Mouse (Mus musculus): ENCODE measurements around the gene Dgkb. TPM values are rescaled to one million over a fixed set of nuclear protein-coding genes. Genes with fewer than 3 reads are reported as not detected.

Dgkb gene
- polyA plus RNA-seq, 1 experiment = 0.03 TPM

DNA sequence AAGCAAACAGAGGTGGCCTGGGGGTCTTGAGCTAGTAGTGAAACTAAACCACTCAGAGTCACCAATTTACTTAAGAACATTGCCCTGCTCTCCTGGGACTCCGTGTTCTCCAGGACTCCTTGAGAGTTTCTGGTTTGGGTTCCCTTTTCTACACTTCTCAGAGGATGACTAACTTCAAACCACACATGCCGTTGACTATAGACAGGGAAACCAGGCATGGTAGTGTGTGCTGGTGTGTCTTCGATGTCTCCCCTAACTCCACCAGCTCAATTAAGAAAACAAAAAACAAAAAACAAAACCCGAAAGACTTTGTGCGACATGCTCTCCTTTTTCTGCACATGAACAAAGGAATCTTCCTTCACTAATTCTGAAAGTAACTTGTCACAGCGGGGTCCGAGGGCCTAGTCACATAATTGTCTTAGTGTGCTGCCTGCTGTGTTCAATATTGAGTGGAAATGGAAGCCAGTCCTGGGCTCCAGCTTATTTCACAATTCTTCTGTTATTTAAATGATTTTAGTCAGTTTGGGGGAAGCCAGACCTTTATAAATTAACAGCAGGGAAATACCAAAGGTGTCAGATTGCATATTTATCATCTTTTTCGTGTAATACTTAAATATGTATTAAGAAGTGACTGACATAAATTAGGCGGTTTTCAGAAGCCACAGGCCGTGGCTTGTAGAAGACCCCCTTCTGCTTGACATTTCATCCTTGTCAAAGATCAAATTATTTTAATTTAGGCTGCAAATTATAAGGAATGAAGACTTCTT lies 618.0 kb downstream of the Dgkb start:
- no peaks in the 10 kb centered on the region for H3K27me3 ChIP-seq (ENCODE audit: control insufficient read depth, insufficient read depth, low read length)
- WGBS = 85% methylated on average over 10 of the region's 10 CpGs
- no peak overlapping the region for H3K4me3 ChIP-seq (ENCODE audit: control insufficient read depth, insufficient read depth, low read length)
- H3K36me3 ChIP-seq (ENCODE audit: control insufficient read depth, insufficient read depth, low read length) = no peaks in the 10 kb centered on the region
- no peak overlapping the region for H3K27ac ChIP-seq (ENCODE audit: control insufficient read depth, insufficient read depth, low read length)
- DNase-seq = no peak
- no peaks in the 10 kb centered on the region for H3K4me1 ChIP-seq (replicated peaks; ENCODE audit: control insufficient read depth, insufficient read depth, low read length)
- TF ChIP-seq POLR2A (IDR thresholded peaks at IDR 0.05; ENCODE audit: control insufficient read depth, extremely low read depth, insufficient read depth, low read length, poor library complexity) (no peak), CTCF (IDR thresholded peaks at IDR 0.05; ENCODE audit: borderline replicate concordance, control insufficient read depth, extremely low read depth, insufficient read depth, low read length, poor library complexity) (no peak)

GRCm38 (mm10) chr12:38436131-38436436 lies 618.6 kb downstream of the Dgkb start:
- Histone ChIP-seq H3K36me3 (ENCODE audit: control insufficient read depth, insufficient read depth, low read length) (no peaks in the 10 kb centered on the region), H3K27ac (ENCODE audit: control insufficient read depth, insufficient read depth, low read length) (no peak overlapping the region), H3K4me1 (replicated peaks; ENCODE audit: control insufficient read depth, insufficient read depth, low read length) (no peaks in the 10 kb centered on the region), H3K27me3 (ENCODE audit: control insufficient read depth, insufficient read depth, low read length) (no peaks in the 10 kb centered on the region), H3K4me3 (ENCODE audit: control insufficient read depth, insufficient read depth, low read length) (no peak overlapping the region)
- WGBS = 94% methylated on average over 1 of the region's 1 CpGs
- TF ChIP-seq CTCF (IDR thresholded peaks at IDR 0.05; ENCODE audit: borderline replicate concordance, control insufficient read depth, extremely low read depth, insufficient read depth, low read length, poor library complexity) = no peak
- no peak for TF ChIP-seq POLR2A (IDR thresholded peaks at IDR 0.05; ENCODE audit: control insufficient read depth, extremely low read depth, insufficient read depth, low read length, poor library complexity)
- DNase-seq = no peak

DNA sequence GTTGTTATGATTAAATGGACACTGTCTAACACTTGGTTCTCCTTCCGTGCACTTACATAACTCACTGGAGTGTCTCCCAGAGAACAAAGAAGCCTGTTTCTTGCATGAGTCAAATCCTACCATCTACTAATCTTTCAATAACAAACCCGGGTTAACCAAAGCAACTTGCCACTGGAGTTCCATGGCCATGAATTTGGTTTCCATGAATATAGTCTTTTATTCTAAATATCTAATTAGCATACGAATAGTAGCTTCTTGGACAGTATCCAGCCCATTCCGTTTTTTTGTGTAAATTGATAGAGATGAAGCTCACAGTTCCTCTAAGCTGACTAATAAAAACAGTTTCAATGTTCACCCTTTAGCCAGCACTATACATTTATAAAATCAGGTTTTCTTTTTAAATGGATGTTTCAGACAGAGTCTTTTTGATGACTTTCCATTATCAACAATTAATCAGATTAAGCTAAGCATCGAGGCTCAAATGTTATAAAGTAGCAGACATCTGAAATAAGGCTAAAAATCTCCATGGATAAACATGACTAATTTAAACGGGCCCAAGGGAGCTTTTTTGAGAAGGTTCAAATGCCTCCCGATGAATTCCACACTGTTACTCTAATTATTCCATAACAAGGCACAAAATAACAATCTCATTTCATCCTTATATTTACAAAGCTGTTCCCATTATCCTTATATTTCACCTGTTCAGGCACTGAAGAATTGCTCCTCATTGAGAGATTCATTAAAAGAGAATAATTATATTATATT lies 633.0 kb downstream of the Dgkb start:
- WGBS = 89% methylated on average over 7 of the region's 7 CpGs
- H3K4me1 ChIP-seq (replicated peaks; ENCODE audit: control insufficient read depth, insufficient read depth, low read length) = no peaks in the 10 kb centered on the region
- DNase-seq = no peak
- no peak for TF ChIP-seq POLR2A (IDR thresholded peaks at IDR 0.05; ENCODE audit: control insufficient read depth, extremely low read depth, insufficient read depth, low read length, poor library complexity)
- TF ChIP-seq CTCF (IDR thresholded peaks at IDR 0.05; ENCODE audit: borderline replicate concordance, control insufficient read depth, extremely low read depth, insufficient read depth, low read length, poor library complexity) = no peak
- no peak overlapping the region for H3K27ac ChIP-seq (ENCODE audit: control insufficient read depth, insufficient read depth, low read length)
- H3K36me3 ChIP-seq (ENCODE audit: control insufficient read depth, insufficient read depth, low read length) = no peaks in the 10 kb centered on the region
- no peaks in the 10 kb centered on the region for H3K27me3 ChIP-seq (ENCODE audit: control insufficient read depth, insufficient read depth, low read length)
- H3K4me3 ChIP-seq (ENCODE audit: control insufficient read depth, insufficient read depth, low read length) = no peak overlapping the region

- TF ChIP-seq CTCF (IDR thresholded peaks at IDR 0.05; ENCODE audit: borderline replicate concordance, control insufficient read depth, extremely low read depth, insufficient read depth, low read length, poor library complexity) = no peak
- no peak for TF ChIP-seq POLR2A (IDR thresholded peaks at IDR 0.05; ENCODE audit: control insufficient read depth, extremely low read depth, insufficient read depth, low read length, poor library complexity)
- WGBS = 95% methylated on average over 3 of the region's 3 CpGs
- Histone ChIP-seq H3K27ac (ENCODE audit: control insufficient read depth, insufficient read depth, low read length) (no peak overlapping the region), H3K4me3 (ENCODE audit: control insufficient read depth, insufficient read depth, low read length) (no peak overlapping the region), H3K27me3 (ENCODE audit: control insufficient read depth, insufficient read depth, low read length) (no peaks in the 10 kb centered on the region), H3K36me3 (ENCODE audit: control insufficient read depth, insufficient read depth, low read length) (no peaks in the 10 kb centered on the region), H3K4me1 (replicated peaks; ENCODE audit: control insufficient read depth, insufficient read depth, low read length) (no peaks in the 10 kb centered on the region)
- no peak for DNase-seq
Measured at GRCm38 (mm10) chr12:38451677-38452076, 634.2 kb downstream of the Dgkb start.

GRCm38 (mm10) chr12:38468191-38468590 lies 650.7 kb downstream of the Dgkb start:
- DNase-seq = no peak
- Histone ChIP-seq H3K27me3 (ENCODE audit: control insufficient read depth, insufficient read depth, low read length) (no peaks in the 10 kb centered on the region), H3K4me3 (ENCODE audit: control insufficient read depth, insufficient read depth, low read length) (no peak overlapping the region), H3K4me1 (replicated peaks; ENCODE audit: control insufficient read depth, insufficient read depth, low read length) (no peaks in the 10 kb centered on the region), H3K27ac (ENCODE audit: control insufficient read depth, insufficient read depth, low read length) (no peak overlapping the region), H3K36me3 (ENCODE audit: control insufficient read depth, insufficient read depth, low read length) (no peaks in the 10 kb centered on the region)
- TF ChIP-seq CTCF (IDR thresholded peaks at IDR 0.05; ENCODE audit: borderline replicate concordance, control insufficient read depth, extremely low read depth, insufficient read depth, low read length, poor library complexity) (no peak), POLR2A (IDR thresholded peaks at IDR 0.05; ENCODE audit: control insufficient read depth, extremely low read depth, insufficient read depth, low read length, poor library complexity) (no peak)

GRCm38 (mm10) chr12:38468605-38469004 lies 651.1 kb downstream of the Dgkb start:
- no peak for DNase-seq

More at GRCm38 (mm10) chr12:38468605-38469004, 651.1 kb downstream of the Dgkb start:
- Histone ChIP-seq H3K4me1 (replicated peaks; ENCODE audit: control insufficient read depth, insufficient read depth, low read length) (no peaks in the 10 kb centered on the region), H3K27me3 (ENCODE audit: control insufficient read depth, insufficient read depth, low read length) (no peaks in the 10 kb centered on the region), H3K36me3 (ENCODE audit: control insufficient read depth, insufficient read depth, low read length) (no peaks in the 10 kb centered on the region), H3K27ac (ENCODE audit: control insufficient read depth, insufficient read depth, low read length) (no peak overlapping the region), H3K4me3 (ENCODE audit: control insufficient read depth, insufficient read depth, low read length) (no peak overlapping the region)
- no peak for TF ChIP-seq POLR2A (IDR thresholded peaks at IDR 0.05; ENCODE audit: control insufficient read depth, extremely low read depth, insufficient read depth, low read length, poor library complexity)
- no peak for TF ChIP-seq CTCF (IDR thresholded peaks at IDR 0.05; ENCODE audit: borderline replicate concordance, control insufficient read depth, extremely low read depth, insufficient read depth, low read length, poor library complexity)

Measured in thymus, adult 2 months (tissue).